ENCODE assay signal across 9 mouse cellular contexts in genomic region chr19:17856741-17857140, GRCm38 (mm10). TPM values are rescaled to one million over a fixed set of nuclear protein-coding genes. Genes with fewer than 3 reads are reported as not detected.
DNase-seq lines count a peak whose midpoint lies in the region; ATAC-seq and TF ChIP-seq lines count a peak whose summit lies in the region.
"Had no signal": no experiment of that assay in that cellular context is flagged by ENCODE, and none has a peak within 500 bp of the region (broad histone marks: within the 10 kb centered on the region; RNA-seq: fewer than 3 reads in every experiment).

No protein-coding gene starts in this region.

- H3K4me1 ChIP-seq in kidney, adult 2 months (ENCODE audit: control insufficient read depth, insufficient read depth, low read length) = no peaks in the 10 kb centered on the region
- H3K4me1 ChIP-seq in lung, embryonic 14.5 days (ENCODE audit: insufficient read depth) = peaks cover 5% of the 10 kb centered on the region; the same call in 1 of the 2 replicates
- H3K4me1 ChIP-seq in forebrain, embryonic 15.5 days = peaks cover 9% of the 10 kb centered on the region

- no peak overlapping the region for H3K4me3 ChIP-seq in kidney, adult 2 months (ENCODE audit: insufficient read depth, low read depth, low read length)
- no peak overlapping the region for H3K4me3 ChIP-seq in lung, embryonic 14.5 days (ENCODE audit: low read depth, low read length)
- no peak overlapping the region for H3K4me3 ChIP-seq in forebrain, embryonic 15.5 days

- no peak for TF ChIP-seq CTCF in kidney, adult 2 months (conservative IDR thresholded peaks at IDR 0.05; ENCODE audit: insufficient read depth, insufficient read length, low read depth, low read length)
- peak; percentile 60 for TF ChIP-seq CTCF in lung, embryonic 14.5 days (IDR thresholded peaks at IDR 0.05; ENCODE audit: low read depth)

- H3K9me3 ChIP-seq in lung, embryonic 14.5 days (ENCODE audit: low read depth, low read length) = no peaks in the 10 kb centered on the region
- H3K9me3 ChIP-seq in forebrain, embryonic 15.5 days = no peaks in the 10 kb centered on the region

- no peak overlapping the region for H3K4me2 ChIP-seq in lung, embryonic 14.5 days
- H3K4me2 ChIP-seq in forebrain, embryonic 15.5 days (replicated peaks) = no peak overlapping the region

- no peaks in the 10 kb centered on the region for H3K36me3 ChIP-seq in kidney, adult 2 months (ENCODE audit: control insufficient read depth, insufficient read depth, low read length)
- no peaks in the 10 kb centered on the region for H3K36me3 ChIP-seq in lung, embryonic 14.5 days (ENCODE audit: insufficient read depth)
- H3K36me3 ChIP-seq in forebrain, embryonic 15.5 days = no peaks in the 10 kb centered on the region

- ATAC-seq in lung, embryonic 14.5 days (ENCODE audit: insufficient read depth) = no peak
- no peak for ATAC-seq in forebrain, embryonic 15.5 days (replicated peaks)

- peak; percentile 35 for DNase-seq in embryo, embryonic 10.5 days (ENCODE audit: low spot score)
- DNase-seq in embryo, embryonic 9.5 days (ENCODE audit: extremely low spot score) = no peak
- peak; percentile 44 for DNase-seq in kidney, adult 2 months
- no peak for DNase-seq in kidney, adult 11 months
- peak; percentile 83 for DNase-seq in lung, embryonic 14.5 days
- DNase-seq in lung, postnatal 25 days (ENCODE audit: low spot score) = no peak
- peak; percentile 54 for DNase-seq in lung, postnatal 10 days
- DNase-seq: gastrocnemius, postnatal 10 days had no signal

- H3K9ac ChIP-seq in lung, embryonic 14.5 days = no peak overlapping the region
- H3K9ac ChIP-seq in forebrain, embryonic 15.5 days (replicated peaks) = no peak overlapping the region

- WGBS in kidney, adult 2 months = 34% methylated on average over 3 of the region's 3 CpGs
- WGBS in lung, embryonic 14.5 days = 60% methylated on average over 3 of the region's 3 CpGs
- 56% methylated on average over 3 of the region's 3 CpGs for WGBS in forebrain, embryonic 15.5 days

- H3K27ac ChIP-seq in kidney, adult 2 months (ENCODE audit: insufficient read depth, low read depth, low read length) = no peak overlapping the region
- H3K27ac ChIP-seq in lung, embryonic 14.5 days (ENCODE audit: low read depth) = no peak overlapping the region
- H3K27ac ChIP-seq in forebrain, embryonic 15.5 days (replicated peaks) = no peak overlapping the region

- TF ChIP-seq POLR2A in kidney, adult 2 months (IDR thresholded peaks at IDR 0.05; ENCODE audit: low read depth, low read length) = no peak

- no peaks in the 10 kb centered on the region for H3K27me3 ChIP-seq in kidney, adult 2 months (replicated peaks; ENCODE audit: control insufficient read depth, insufficient read depth, low read length)
- H3K27me3 ChIP-seq in lung, embryonic 14.5 days (ENCODE audit: insufficient read depth, low read length) = no peaks in the 10 kb centered on the region
- no peaks in the 10 kb centered on the region for H3K27me3 ChIP-seq in forebrain, embryonic 15.5 days

RNA-seq across cellular contexts. Expression of gene Pcsk5, which starts 19.3 kb away (rescaled TPM):
- polyA plus RNA-seq in kidney, adult 2 months (2012; rRNA removed) = 9.4 and 10.0 TPM in 2 replicates
- 19.0 and 21.7 TPM in 2 replicates for polyA plus RNA-seq in lung, embryonic 14.5 days (2014; fragmentation: Nextera tagmentation; extraction: Ambion mirVana)
- 7.5 and 7.7 TPM in 2 replicates for polyA plus RNA-seq in forebrain, embryonic 15.5 days (2015; fragmentation: Nextera tagmentation; extraction: Ambion mirVana)

Comparison
In these comparisons a context has a peak if more than half of its experiments do, and no peak if none do; other contexts are left out.
1. DNase-seq: peak in embryo, embryonic 10.5 days (single experiment), kidney, adult 2 months (single experiment), lung, embryonic 14.5 days (single experiment) and lung, postnatal 10 days (single experiment); none in embryo, embryonic 9.5 days (single experiment), kidney, adult 11 months (single experiment) and lung, postnatal 25 days (single experiment).